Mouse (Mus musculus): Measurements from ENCODE around the gene Amz1. TPM values are rescaled to one million over a fixed set of nuclear protein-coding genes. Genes with fewer than 3 reads are reported as not detected.
A peak's percentile ranks its signal among the peaks of the same experiment; 100 is the strongest.

Amz1 gene
- polyA plus RNA-seq, 1 experiment: 19.1 TPM

- peak in 1 of 2 experiments; percentile 39 for DNase-seq (ENCODE audit: low read depth in 1 of 2, low spot score in 2 of 2)
- no peak overlapping the region for H3K4me3 ChIP-seq (ENCODE audit: extremely low read depth, insufficient read depth, insufficient read length)
- WGBS: 77% methylated on average over 16 of the region's 16 CpGs
- TF ChIP-seq CTCF (IDR thresholded peaks at IDR 0.05; ENCODE audit: extremely low read depth, insufficient read depth, insufficient read length, insufficient replicate concordance) (peak; percentile 79; the same call in 1 of the 2 replicates), POLR2A (IDR thresholded peaks at IDR 0.05; ENCODE audit: low read depth, low read length) (no peak)
- no peaks in the 10 kb centered on the region for H3K36me3 ChIP-seq (ENCODE audit: control insufficient read depth, insufficient read depth, low read length)
- H3K4me1 ChIP-seq (ENCODE audit: control insufficient read depth, insufficient read depth, insufficient read length): no peaks in the 10 kb centered on the region
- H3K27me3 ChIP-seq (ENCODE audit: control insufficient read depth, insufficient read depth, low read length): no peaks in the 10 kb centered on the region
- no peak overlapping the region for H3K27ac ChIP-seq (ENCODE audit: insufficient read depth, low read length)
These were observed 39.4 kb upstream of the Amz1 start for GRCm38 (mm10) chr5:140684343-140685148.

- WGBS: 83% methylated on average over 3 of the region's 3 CpGs
- DNase-seq (ENCODE audit: low read depth in 1 of 2, low spot score in 2 of 2): no peak
- no peaks in the 10 kb centered on the region for H3K27me3 ChIP-seq (ENCODE audit: control insufficient read depth, insufficient read depth, low read length)
- no peak for TF ChIP-seq CTCF (IDR thresholded peaks at IDR 0.05; ENCODE audit: extremely low read depth, insufficient read depth, insufficient read length, insufficient replicate concordance)
- TF ChIP-seq POLR2A (IDR thresholded peaks at IDR 0.05; ENCODE audit: low read depth, low read length): no peak
- no peak overlapping the region for H3K27ac ChIP-seq (ENCODE audit: insufficient read depth, low read length)
- H3K4me1 ChIP-seq (ENCODE audit: control insufficient read depth, insufficient read depth, insufficient read length): no peaks in the 10 kb centered on the region
- H3K4me3 ChIP-seq (ENCODE audit: extremely low read depth, insufficient read depth, insufficient read length): no peak overlapping the region
- H3K36me3 ChIP-seq (ENCODE audit: control insufficient read depth, insufficient read depth, low read length): peaks cover 8% of the 10 kb centered on the region; the same call in 1 of the 2 replicates
These were observed 35.5 kb upstream of the Amz1 start for GRCm38 (mm10) chr5:140688434-140688833.

- H3K27me3 ChIP-seq (ENCODE audit: control insufficient read depth, insufficient read depth, low read length): no peaks in the 10 kb centered on the region
- H3K4me1 ChIP-seq (ENCODE audit: control insufficient read depth, insufficient read depth, insufficient read length): no peaks in the 10 kb centered on the region
- H3K36me3 ChIP-seq (ENCODE audit: control insufficient read depth, insufficient read depth, low read length): peaks cover 10% of the 10 kb centered on the region; the same call in 1 of the 2 replicates
- TF ChIP-seq CTCF (IDR thresholded peaks at IDR 0.05; ENCODE audit: extremely low read depth, insufficient read depth, insufficient read length, insufficient replicate concordance) (no peak), POLR2A (IDR thresholded peaks at IDR 0.05; ENCODE audit: low read depth, low read length) (no peak)
- H3K4me3 ChIP-seq (ENCODE audit: extremely low read depth, insufficient read depth, insufficient read length): no peak overlapping the region
- 90% methylated on average over 7 of the region's 7 CpGs for WGBS
- DNase-seq (ENCODE audit: low read depth in 1 of 2, low spot score in 2 of 2): no peak
- H3K27ac ChIP-seq (ENCODE audit: insufficient read depth, low read length): no peak overlapping the region
These were observed 27.9 kb upstream of the Amz1 start for GRCm38 (mm10) chr5:140695987-140696386.

- Histone ChIP-seq H3K27ac (ENCODE audit: insufficient read depth, low read length) (no peak overlapping the region), H3K4me3 (ENCODE audit: extremely low read depth, insufficient read depth, insufficient read length) (no peak overlapping the region)
These were observed 24.2 kb upstream of the Amz1 start for GRCm38 (mm10) chr5:140699776-140700175.

GRCm38 (mm10) chr5:140701661-140702060 is 22.3 kb upstream of the Amz1 start:
- WGBS: 0% methylated on average over 25 of the region's 25 CpGs
- Histone ChIP-seq H3K4me3 (ENCODE audit: extremely low read depth, insufficient read depth, insufficient read length) (peak overlapping the region; percentile 85), H3K27ac (ENCODE audit: insufficient read depth, low read length) (peak overlapping the region; percentile 73), H3K4me1 (ENCODE audit: control insufficient read depth, insufficient read depth, insufficient read length) (peaks cover 16% of the 10 kb centered on the region; the same call in 1 of the 2 replicates), H3K36me3 (ENCODE audit: control insufficient read depth, insufficient read depth, low read length) (no peaks in the 10 kb centered on the region; the same call in 1 of the 2 replicates), H3K27me3 (ENCODE audit: control insufficient read depth, insufficient read depth, low read length) (no peaks in the 10 kb centered on the region)
- TF ChIP-seq CTCF (IDR thresholded peaks at IDR 0.05; ENCODE audit: extremely low read depth, insufficient read depth, insufficient read length, insufficient replicate concordance): no peak
- TF ChIP-seq POLR2A (IDR thresholded peaks at IDR 0.05; ENCODE audit: low read depth, low read length): no peak
- no peak for DNase-seq (ENCODE audit: low read depth in 1 of 2, low spot score in 2 of 2)

More at GRCm38 (mm10) chr5:140699776-140700175, 24.2 kb upstream of the Amz1 start:
- H3K27me3 ChIP-seq (ENCODE audit: control insufficient read depth, insufficient read depth, low read length): no peaks in the 10 kb centered on the region
- peaks cover 14% of the 10 kb centered on the region; the same call in 1 of the 2 replicates for H3K4me1 ChIP-seq (ENCODE audit: control insufficient read depth, insufficient read depth, insufficient read length)
- peaks cover 2% of the 10 kb centered on the region; the same call in 1 of the 2 replicates for H3K36me3 ChIP-seq (ENCODE audit: control insufficient read depth, insufficient read depth, low read length)
- TF ChIP-seq POLR2A (IDR thresholded peaks at IDR 0.05; ENCODE audit: low read depth, low read length): no peak
- no peak for TF ChIP-seq CTCF (IDR thresholded peaks at IDR 0.05; ENCODE audit: extremely low read depth, insufficient read depth, insufficient read length, insufficient replicate concordance)
- 91% methylated on average over 9 of the region's 9 CpGs for WGBS
- no peak for DNase-seq (ENCODE audit: low read depth in 1 of 2, low spot score in 2 of 2)

GRCm38 (mm10) chr5:140702103-140702513 is 21.8 kb upstream of the Amz1 start, which contains the start of gene Iqce:
Iqce (minus strand) TSS chr5:140702378.
- Histone ChIP-seq H3K27me3 (ENCODE audit: control insufficient read depth, insufficient read depth, low read length) (no peaks in the 10 kb centered on the region), H3K4me1 (ENCODE audit: control insufficient read depth, insufficient read depth, insufficient read length) (peaks cover 16% of the 10 kb centered on the region; the same call in 1 of the 2 replicates), H3K27ac (ENCODE audit: insufficient read depth, low read length) (peak within 1 kb of the TSS; percentile 73), H3K36me3 (ENCODE audit: control insufficient read depth, insufficient read depth, low read length) (no peaks in the 10 kb centered on the region; the same call in 1 of the 2 replicates), H3K4me3 (ENCODE audit: extremely low read depth, insufficient read depth, insufficient read length) (peak within 1 kb of the TSS; percentile 85)
- under 1% methylated on average over 33 of the region's 33 CpGs for WGBS
- DNase-seq (ENCODE audit: low read depth in 1 of 2, low spot score in 2 of 2): peak; percentile 78 to 97
- peak; percentile 14; the same call in 1 of the 2 replicates for TF ChIP-seq POLR2A (IDR thresholded peaks at IDR 0.05; ENCODE audit: low read depth, low read length)
- TF ChIP-seq CTCF (IDR thresholded peaks at IDR 0.05; ENCODE audit: extremely low read depth, insufficient read depth, insufficient read length, insufficient replicate concordance): no peak
